In genomic region chr5:113929950-113930647, GRCm38 (mm10) we compare ENCODE assay signal across 8 mouse cellular contexts. TPM values are rescaled to one million over a fixed set of nuclear protein-coding genes. Genes with fewer than 3 reads are reported as not detected.
A peak's percentile ranks its signal among the peaks of the same experiment; 100 is the strongest.
DNase-seq lines count a peak whose midpoint lies in the region; ATAC-seq lines count a peak whose summit lies in the region.

No protein-coding gene starts in this region.

- no peak for ATAC-seq in liver, embryonic 16.5 days (ENCODE audit: low read depth)
- no peak for ATAC-seq in hindbrain, embryonic 13.5 days (ENCODE audit: low FRiP score)
- ATAC-seq in granulocyte monocyte progenitor cell, adult 5-6 weeks (replicated peaks; ENCODE audit: poor library complexity, severe bottlenecking), result no peak

- no peaks in the 10 kb centered on the region for H3K36me3 ChIP-seq in liver, embryonic 16.5 days (ENCODE audit: control insufficient read depth, insufficient read depth)
- no peaks in the 10 kb centered on the region for H3K36me3 ChIP-seq in hindbrain, embryonic 13.5 days

- H3K27me3 ChIP-seq in liver, embryonic 16.5 days (ENCODE audit: control insufficient read depth, insufficient read depth, low read depth, low read length), result no peaks in the 10 kb centered on the region
- H3K27me3 ChIP-seq in hindbrain, embryonic 13.5 days, result no peaks in the 10 kb centered on the region

- H3K9ac ChIP-seq in liver, embryonic 16.5 days (ENCODE audit: low read depth, low read length), result no peak overlapping the region
- H3K9ac ChIP-seq in hindbrain, embryonic 13.5 days, result no peak overlapping the region

- no peaks in the 10 kb centered on the region for H3K9me3 ChIP-seq in liver, embryonic 16.5 days (replicated peaks; ENCODE audit: control insufficient read depth, low read length)
- no peaks in the 10 kb centered on the region for H3K9me3 ChIP-seq in hindbrain, embryonic 13.5 days

- peaks cover 8% of the 10 kb centered on the region for H3K4me1 ChIP-seq in liver, embryonic 16.5 days (ENCODE audit: control insufficient read depth, low read depth, low read length)
- H3K4me1 ChIP-seq in hindbrain, embryonic 13.5 days (replicated peaks), result peaks cover 19% of the 10 kb centered on the region

- peak; percentile 51 for DNase-seq in ES-CJ7 (ENCODE audit: low read depth, low spot score)
- peak; percentile 73 for DNase-seq in adipocyte (ENCODE audit: low spot score)
- peak; percentile 55 to 56 for DNase-seq in heart, postnatal 14 days
- DNase-seq in left cerebral cortex, postnatal 36 days (ENCODE audit: low spot score in 2 of 2), result no peak
- no peak for DNase-seq in adrenal gland, adult 2 months

- intact Hi-C loops in heart, postnatal 14 days (cut with DNase I), result loop anchor here (2.0 kb wide), 1 partner anchor 21 kb away; the partner anchor contains the start of gene Coro1c
- intact Hi-C loops in left cerebral cortex, postnatal 36 days (cut with DNase I), result no loop called here

- H3K27ac ChIP-seq in liver, embryonic 16.5 days (ENCODE audit: low read length), result peak overlapping the region; percentile 41; the same call in 1 of the 2 replicates
- H3K27ac ChIP-seq in hindbrain, embryonic 13.5 days, result no peak overlapping the region

- H3K4me3 ChIP-seq in liver, embryonic 16.5 days (ENCODE audit: low read depth, low read length), result no peak overlapping the region
- no peak overlapping the region for H3K4me3 ChIP-seq in hindbrain, embryonic 13.5 days

- WGBS in liver, embryonic 16.5 days (ENCODE audit: insufficient replicate concordance), result 35% methylated on average over 10 of the region's 10 CpGs
- 57% methylated on average over 10 of the region's 10 CpGs for WGBS in hindbrain, embryonic 13.5 days

- H3K4me2 ChIP-seq in liver, embryonic 16.5 days (ENCODE audit: low read depth, low read length), result no peak overlapping the region
- H3K4me2 ChIP-seq in hindbrain, embryonic 13.5 days, result no peak overlapping the region

RNA-seq across cellular contexts. Expression of gene Coro1c, which starts 21.5 kb away (rescaled TPM):
- total RNA-seq in heart, postnatal 14 days (2021), result 10 to 100 TPM; 41.1 to 51.1 TPM
- polyA plus RNA-seq in liver, embryonic 16.5 days (2015; fragmentation: Nextera tagmentation; extraction: Ambion mirVana), result 40.8 and 40.9 TPM in 2 replicates
- 10 to 100 TPM; 73.7 to 87.8 TPM for total RNA-seq in left cerebral cortex, postnatal 36 days (2021)
- 176 and 190 TPM in 2 replicates for polyA plus RNA-seq in hindbrain, embryonic 13.5 days (2015; fragmentation: Nextera tagmentation; extraction: Ambion mirVana)
- total RNA-seq in adrenal gland, adult 2 months (2021), result 10 to 100 TPM; 43.3 to 75.5 TPM
- polyA plus RNA-seq in adrenal gland, adult 2 months (2012; rRNA removed), result 29.1 and 31.3 TPM in 2 replicates
- 55.8 and 64.9 TPM in 2 replicates for total RNA-seq in granulocyte monocyte progenitor cell, adult 5-6 weeks (2014; fragmentation: Nextera tagmentation)
- total RNA-seq in granulocyte monocyte progenitor cell, adult 5-6 weeks (2017), result 80.5 and 102 TPM in 2 replicates

Comparison
In these comparisons a context has a peak if more than half of its experiments do, and no peak if none do; other contexts are left out.
1. DNase-seq: peak in ES-CJ7 (single experiment), adipocyte (single experiment) and heart, postnatal 14 days (2 of 2); none in left cerebral cortex, postnatal 36 days (0 of 2) and adrenal gland, adult 2 months (single experiment).